Mouse (Mus musculus) stomach, postnatal 0 days (tissue): ENCODE measurements at regions not wholly inside any gene's neighbourhood (a gene's known extent, or its start where the extent isn't known, plus 50 kb on each side); places are given as distances from the start of the nearest gene placed in this dataset.

ENCODE experiments used
- ATAC-seq: fragments of 200-750 bp; cut with Nextera tagmentation; 2 replicates; pipeline ENCODE4 v1.8.0; 2017; ENCODE audit not compliant: low FRiP score, low TSS enrichment
- DNase-seq: peaks from one replicate; pipeline ENCODE4 v3.0.0-alpha.2; 2016; ENCODE audit warnings: low spot score
- H3K27ac ChIP-seq: fragments of 300-500 bp; sonication (generic); replicated peaks from 2 replicates; pipeline ENCODE4 v1.5.1; 2014; ENCODE audit warnings: mild to moderate bottlenecking, control low read depth
- H3K27me3 ChIP-seq: fragments of 300-500 bp; sonication (generic); 2 replicates; pipeline ENCODE4 v1.6.1; 2014; ENCODE audit warnings: low read length; ENCODE audit not compliant: control insufficient read depth, insufficient read depth
- H3K36me3 ChIP-seq: fragments of 300-500 bp; sonication (generic); 2 replicates; pipeline ENCODE4 v1.6.1; 2014; ENCODE audit warnings: low read length, mixed read lengths; ENCODE audit not compliant: control insufficient read depth, insufficient read depth
- H3K4me1 ChIP-seq: fragments of 300-500 bp; sonication (generic); replicated peaks from 2 replicates; pipeline ENCODE4 v1.6.1; 2014; ENCODE audit warnings: antibody characterized with exemption; ENCODE audit not compliant: control insufficient read depth, insufficient read depth
- H3K4me2 ChIP-seq: fragments of 300-500 bp; sonication (generic); replicated peaks from 2 replicates; pipeline ENCODE4 v1.6.1; 2014; ENCODE audit warnings: low read depth, mild to moderate bottlenecking, control low read depth, moderate library complexity
- H3K4me3 ChIP-seq: fragments of 300-500 bp; sonication (generic); 2 replicates; pipeline ENCODE4 v1.5.1; 2014; ENCODE audit warnings: low read depth, low read length, control low read depth
- H3K9ac ChIP-seq: fragments of 300-500 bp; sonication (generic); 2 replicates; pipeline ENCODE4 v1.6.1; 2014; ENCODE audit warnings: mild to moderate bottlenecking, low read length, control low read depth, mixed read lengths
- H3K9me3 ChIP-seq: fragments of 300-500 bp; sonication (generic); 2 replicates; pipeline ENCODE4 v1.6.1; 2016; ENCODE audit warnings: low read length; ENCODE audit not compliant: control insufficient read depth
- CTCF ChIP-seq: IDR thresholded peaks from 2 replicates; pipeline ENCODE4 v1.5.1; 2016; ENCODE audit warnings: antibody characterized with exemption, low read depth, mild to moderate bottlenecking, moderate library complexity
- EP300 ChIP-seq: optimal IDR thresholded peaks from 2 replicates; pipeline ENCODE3; 2016; ENCODE audit warnings: antibody characterized with exemption
- WGBS: fragments of 180-500 bp; shearing (Covaris S2); extraction: QIAGEN DNeasy Blood & Tissue Kit; methylation state at CpG from one replicate; pipeline ENCODE4 v1.1.7; 2014; 5-methylcytosine and 5-hydroxymethylcytosine counted together

DNA sequence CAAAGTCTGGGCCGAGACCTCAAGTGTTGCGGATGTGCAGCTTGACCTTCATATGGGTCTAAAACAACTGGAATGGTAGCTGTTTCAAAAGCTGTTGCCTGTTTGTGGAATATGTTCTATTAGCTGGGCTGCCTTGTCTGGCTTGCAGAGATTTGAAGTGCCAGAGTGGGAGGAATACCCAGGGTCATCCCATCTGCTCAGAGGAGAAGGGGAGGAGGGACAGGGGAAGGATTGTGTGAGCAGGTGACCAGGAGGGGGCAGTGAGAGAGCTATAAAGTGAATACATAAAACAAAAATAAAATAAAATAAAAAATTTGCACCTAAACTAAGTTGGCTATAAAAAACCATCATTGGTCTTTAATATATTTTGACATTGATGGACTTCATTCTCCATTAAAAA is 377.7 kb downstream of the Bmper start:
- H3K36me3 ChIP-seq: no peaks in the 10 kb centered on the region
- no peak overlapping the region for H3K4me2 ChIP-seq
- DNase-seq (no peak), ATAC-seq (no peak)
- H3K27ac ChIP-seq: no peak overlapping the region
- H3K4me3 ChIP-seq: no peak overlapping the region
- WGBS: 98% methylated on average over 2 of the region's 2 CpGs
- no peak overlapping the region for H3K9ac ChIP-seq
- no peaks in the 10 kb centered on the region for H3K9me3 ChIP-seq
- no peak for TF ChIP-seq CTCF
- TF ChIP-seq EP300: no peak
- H3K27me3 ChIP-seq: no peaks in the 10 kb centered on the region
- H3K4me1 ChIP-seq: no peaks in the 10 kb centered on the region
